ENCODE assay signal across 9 mouse cellular contexts in genomic region chr4:138323753-138324152, GRCm38 (mm10). TPM values are rescaled to one million over a fixed set of nuclear protein-coding genes. Genes with fewer than 3 reads are reported as not detected.
A peak's percentile ranks its signal among the peaks of the same experiment; 100 is the strongest.
DNase-seq lines count a peak whose midpoint lies in the region; ATAC-seq and TF ChIP-seq lines count a peak whose summit lies in the region.
"Had no signal": no experiment of that assay in that cellular context is flagged by ENCODE, and none has a peak within 500 bp of the region (broad histone marks: within the 10 kb centered on the region; RNA-seq: fewer than 3 reads in every experiment).

No protein-coding gene starts in this region.

- DNase-seq in heart, adult 18-20 months, result peak; percentile 51 to 57
- DNase-seq in heart, postnatal 14 days, result no peak
- no peak for DNase-seq in testis, postnatal 10 days (ENCODE audit: low spot score)
- no peak for DNase-seq in midbrain, embryonic 10.5 days (ENCODE audit: low spot score)
- no peak for DNase-seq in thymus, postnatal 14 days
- no peak for DNase-seq in right cerebral cortex, postnatal 14 days
- DNase-seq: layer of hippocampus, postnatal 36 days had no signal

- no peak for ATAC-seq in intestine, postnatal 0 days

- 0 out of 2 replicates have a peak, but pooled peaks cover 4% of the 10 kb centered on the region for H3K9me3 ChIP-seq in midbrain, embryonic 10.5 days (replicated peaks)
- H3K9me3 ChIP-seq in intestine, postnatal 0 days (ENCODE audit: control insufficient read depth), result no peaks in the 10 kb centered on the region

- H3K4me2 ChIP-seq in intestine, postnatal 0 days (replicated peaks; ENCODE audit: low read depth), result no peak overlapping the region

- no peaks in the 10 kb centered on the region for H3K27me3 ChIP-seq in testis, adult 2 months (ENCODE audit: control insufficient read depth, insufficient read depth, low read length)
- peaks cover 7% of the 10 kb centered on the region; the same call in 1 of the 2 replicates for H3K27me3 ChIP-seq in midbrain, embryonic 10.5 days (ENCODE audit: low read depth, poor library complexity, severe bottlenecking)
- H3K27me3 ChIP-seq in intestine, postnatal 0 days (replicated peaks; ENCODE audit: control insufficient read depth, insufficient read depth, low read length), result no peaks in the 10 kb centered on the region

- intact Hi-C loops in heart, postnatal 14 days (cut with DNase I), result no loop called here

- TF ChIP-seq POLR2A in testis, adult 2 months (IDR thresholded peaks at IDR 0.05; ENCODE audit: control insufficient read depth, low read depth, low read length), result no peak

- WGBS in midbrain, embryonic 10.5 days, result 80% methylated on average over 4 of the region's 4 CpGs
- 37% methylated on average over 4 of the region's 4 CpGs for WGBS in intestine, postnatal 0 days

- peaks cover 2% of the 10 kb centered on the region for H3K4me1 ChIP-seq in testis, adult 2 months (ENCODE audit: control insufficient read depth, insufficient read depth, low read length)
- H3K4me1 ChIP-seq in midbrain, embryonic 10.5 days, result peaks cover 51% of the 10 kb centered on the region
- H3K4me1 ChIP-seq in intestine, postnatal 0 days (replicated peaks; ENCODE audit: control insufficient read depth, insufficient read depth, low read length), result peaks cover 4% of the 10 kb centered on the region; the same call in 1 of the 2 replicates

- no peak for TF ChIP-seq CTCF in testis, adult 2 months (IDR thresholded peaks at IDR 0.05; ENCODE audit: control insufficient read depth, insufficient read depth, insufficient replicate concordance, low read depth, low read length)
- no peak for TF ChIP-seq CTCF in intestine, postnatal 0 days (IDR thresholded peaks at IDR 0.05; ENCODE audit: low read depth)

- no peak overlapping the region for H3K4me3 ChIP-seq in testis, adult 2 months (ENCODE audit: control insufficient read depth, low read depth, low read length)
- H3K4me3 ChIP-seq in midbrain, embryonic 10.5 days, result no peak overlapping the region
- no peak overlapping the region for H3K4me3 ChIP-seq in intestine, postnatal 0 days (ENCODE audit: low read depth, low read length)

- no peaks in the 10 kb centered on the region for H3K36me3 ChIP-seq in testis, adult 2 months (ENCODE audit: control insufficient read depth, insufficient read depth, low read length)
- no peaks in the 10 kb centered on the region for H3K36me3 ChIP-seq in midbrain, embryonic 10.5 days
- peaks cover 5% of the 10 kb centered on the region; the same call in 1 of the 2 replicates for H3K36me3 ChIP-seq in intestine, postnatal 0 days (ENCODE audit: control insufficient read depth, insufficient read depth)

- H3K9ac ChIP-seq in intestine, postnatal 0 days (ENCODE audit: low read depth, low read length), result no peak overlapping the region

- peak overlapping the region; percentile 62; the same call in 1 of the 2 replicates for H3K27ac ChIP-seq in testis, adult 2 months (ENCODE audit: control insufficient read depth, insufficient read depth, low read depth, low read length)
- peak overlapping the region; percentile 69 for H3K27ac ChIP-seq in midbrain, embryonic 10.5 days (replicated peaks)
- H3K27ac ChIP-seq in intestine, postnatal 0 days (ENCODE audit: low read depth, low read length), result no peak overlapping the region

RNA-seq across cellular contexts. Expression of gene Pink1, which starts 2.4 kb away (rescaled TPM):
- total RNA-seq in heart, adult 18-20 months (2021), result 100 to 1,000 TPM; 720 to 812 TPM
- 100 to 1,000 TPM; 367 to 392 TPM for total RNA-seq in heart, postnatal 14 days (2021)
- 134 and 160 TPM in 2 replicates for polyA plus RNA-seq in testis, adult 2 months (2012; rRNA removed)
- 30.5 and 41.3 TPM in 2 replicates for polyA plus RNA-seq in midbrain, embryonic 10.5 days (2016; fragmentation: Nextera tagmentation; extraction: Ambion mirVana)
- 65.8 and 71.7 TPM in 2 replicates for polyA plus RNA-seq in intestine, postnatal 0 days (2015; fragmentation: Nextera tagmentation; extraction: Ambion mirVana)

RNA-seq across cellular contexts. Expression of gene Ddost, which starts 19.2 kb away (rescaled TPM):
- total RNA-seq in heart, adult 18-20 months (2021), result 10 to 100 TPM; 58.2 to 61.6 TPM
- 10 to 100 TPM; 65.7 to 69.2 TPM for total RNA-seq in heart, postnatal 14 days (2021)
- polyA plus RNA-seq in testis, adult 2 months (2012; rRNA removed), result 156 and 177 TPM in 2 replicates
- polyA plus RNA-seq in midbrain, embryonic 10.5 days (2016; fragmentation: Nextera tagmentation; extraction: Ambion mirVana), result 281 and 282 TPM in 2 replicates
- polyA plus RNA-seq in intestine, postnatal 0 days (2015; fragmentation: Nextera tagmentation; extraction: Ambion mirVana), result 177 and 178 TPM in 2 replicates

RNA-seq across cellular contexts. Expression of gene Cda, which starts 44.0 kb away (rescaled TPM):
- 1 to 10 TPM; 1.6 to 2.3 TPM for total RNA-seq in heart, adult 18-20 months (2021)
- 1 to 10 TPM; 2.1 to 2.2 TPM for total RNA-seq in heart, postnatal 14 days (2021)
- 0.13 and 0.61 TPM in 2 replicates for polyA plus RNA-seq in testis, adult 2 months (2012; rRNA removed)
- polyA plus RNA-seq in midbrain, embryonic 10.5 days (2016; fragmentation: Nextera tagmentation; extraction: Ambion mirVana), result 1.2 and 2.0 TPM in 2 replicates
- polyA plus RNA-seq in intestine, postnatal 0 days (2015; fragmentation: Nextera tagmentation; extraction: Ambion mirVana), result 37.5 and 41.7 TPM in 2 replicates

Comparison
In these comparisons a context has a peak if more than half of its experiments do, and no peak if none do; other contexts are left out.
1. DNase-seq: peak in heart, adult 18-20 months (2 of 2); none in heart, postnatal 14 days (0 of 2), testis, postnatal 10 days (single experiment), midbrain, embryonic 10.5 days (single experiment), thymus, postnatal 14 days (single experiment) and right cerebral cortex, postnatal 14 days (single experiment).
2. RNA of gene Cda, which starts 44.0 kb away (polyA plus RNA-seq): 37.5 to 41.7 TPM in intestine, postnatal 0 days; 1.2 to 2.0 TPM in midbrain, embryonic 10.5 days and 0.13 to 0.61 TPM in testis, adult 2 months; every median in the first group is over 10 times any median in the second.